Mouse (Mus musculus) ES-E14 (cell line): ENCODE results near the gene Suz12.

Source experiments
- CHD2 ChIP-seq: IDR thresholded peaks from 2 replicates; pipeline ENCODE4 v1.6.1; 2014; ENCODE audit warnings: mild to moderate bottlenecking, low read depth, low read length, inconsistent platforms
- HCFC1 ChIP-seq: IDR thresholded peaks from 2 replicates; pipeline ENCODE4 v1.6.1; 2012; ENCODE audit warnings: low read length, inconsistent platforms, borderline replicate concordance; ENCODE audit not compliant: insufficient read depth
- ZC3H11A ChIP-seq: IDR thresholded peaks from 2 replicates; pipeline ENCODE4 v1.6.1; 2012; ENCODE audit warnings: low read depth, mild to moderate bottlenecking, inconsistent platforms, low read length, borderline replicate concordance
- ZNF384 ChIP-seq: IDR thresholded peaks from 2 replicates; pipeline ENCODE4 v1.6.1; 2012; ENCODE audit warnings: low read depth, low read length, inconsistent platforms

DNA sequence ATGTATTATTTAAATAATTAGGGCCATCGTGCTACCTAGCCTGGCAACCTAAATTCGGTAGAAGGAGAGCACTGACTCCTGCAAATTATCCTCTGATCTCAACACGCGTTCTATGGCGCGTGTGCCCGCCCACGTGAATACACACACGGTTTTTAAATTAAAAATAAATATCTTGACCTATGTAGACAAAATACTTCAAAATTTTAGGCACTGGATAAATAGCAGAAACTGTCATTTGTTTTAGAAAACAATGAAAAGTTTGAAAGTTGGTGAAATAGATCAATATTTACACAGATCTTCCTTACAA lies 30.1 kb upstream of the Suz12 start:
- TF ChIP-seq ZC3H11A (no peak), ZNF384 (no peak), CHD2 (no peak), HCFC1 (no peak)
